Mouse (Mus musculus) heart, embryonic 10.5 days (tissue): ENCODE results near the gene Sept7. TPM values are rescaled to one million over a fixed set of nuclear protein-coding genes. Genes with fewer than 3 reads are reported as not detected.
A peak's percentile ranks its signal among the peaks of the same experiment; 100 is the strongest.

Experiments used
- DNase-seq: peaks from one replicate; pipeline ENCODE4 v3.0.0-alpha.2; 2017; ENCODE audit warnings: low spot score
- H3K27ac ChIP-seq: fragments of 300-500 bp; sonication (generic); 2 replicates; pipeline ENCODE4 v1.5.1; 2016; ENCODE audit warnings: mild to moderate bottlenecking
- H3K27me3 ChIP-seq: fragments of 300-500 bp; sonication (generic); 2 replicates; pipeline ENCODE4 v1.6.1; 2016; ENCODE audit warnings: mild to moderate bottlenecking; ENCODE audit not compliant: poor library complexity, insufficient read depth, severe bottlenecking
- H3K36me3 ChIP-seq: fragments of 300-500 bp; sonication (generic); 2 replicates; pipeline ENCODE4 v1.6.1; 2016; ENCODE audit warnings: mild to moderate bottlenecking, moderate library complexity
- H3K4me1 ChIP-seq: fragments of 300-500 bp; sonication (generic); 2 replicates; pipeline ENCODE4 v1.6.1; 2016; ENCODE audit warnings: mild to moderate bottlenecking
- H3K4me3 ChIP-seq: fragments of 300-500 bp; sonication (generic); 2 replicates; pipeline ENCODE4 v1.5.1; 2016; ENCODE audit warnings: mild to moderate bottlenecking, moderate library complexity
- H3K9me3 ChIP-seq: fragments of 300-500 bp; sonication (generic); 2 replicates; pipeline ENCODE4 v1.6.1; 2016; ENCODE audit warnings: mild to moderate bottlenecking, moderate library complexity
- WGBS: fragments of 180-500 bp; shearing (Covaris S2); methylation state at CpG from one replicate; pipeline ENCODE4 v1.1.7; 2016; 5-methylcytosine and 5-hydroxymethylcytosine counted together
- polyA plus RNA-seq: library from polyadenylated mRNA; unstranded; fragments of >200 nt; fragmentation: Nextera tagmentation; extraction: Ambion mirVana; gene quantifications from 2 replicates; pipeline ENCODE4 v1.2.1, GENCODE M21; 2016

The Sept7 gene
- polyA plus RNA-seq, 1 experiment from 2014 or later = 291 TPM

GRCm38 (mm10) chr9:25242266-25242665 is 10.0 kb upstream of the Sept7 start:
- Histone ChIP-seq H3K4me3 (no peak overlapping the region), H3K27me3 (no peaks in the 10 kb centered on the region), H3K4me1 (peaks cover 7% of the 10 kb centered on the region), H3K9me3 (no peaks in the 10 kb centered on the region), H3K36me3 (no peaks in the 10 kb centered on the region), H3K27ac (no peak overlapping the region)
- 87% methylated on average over 3 of the region's 3 CpGs for WGBS
- DNase-seq = no peak

DNA sequence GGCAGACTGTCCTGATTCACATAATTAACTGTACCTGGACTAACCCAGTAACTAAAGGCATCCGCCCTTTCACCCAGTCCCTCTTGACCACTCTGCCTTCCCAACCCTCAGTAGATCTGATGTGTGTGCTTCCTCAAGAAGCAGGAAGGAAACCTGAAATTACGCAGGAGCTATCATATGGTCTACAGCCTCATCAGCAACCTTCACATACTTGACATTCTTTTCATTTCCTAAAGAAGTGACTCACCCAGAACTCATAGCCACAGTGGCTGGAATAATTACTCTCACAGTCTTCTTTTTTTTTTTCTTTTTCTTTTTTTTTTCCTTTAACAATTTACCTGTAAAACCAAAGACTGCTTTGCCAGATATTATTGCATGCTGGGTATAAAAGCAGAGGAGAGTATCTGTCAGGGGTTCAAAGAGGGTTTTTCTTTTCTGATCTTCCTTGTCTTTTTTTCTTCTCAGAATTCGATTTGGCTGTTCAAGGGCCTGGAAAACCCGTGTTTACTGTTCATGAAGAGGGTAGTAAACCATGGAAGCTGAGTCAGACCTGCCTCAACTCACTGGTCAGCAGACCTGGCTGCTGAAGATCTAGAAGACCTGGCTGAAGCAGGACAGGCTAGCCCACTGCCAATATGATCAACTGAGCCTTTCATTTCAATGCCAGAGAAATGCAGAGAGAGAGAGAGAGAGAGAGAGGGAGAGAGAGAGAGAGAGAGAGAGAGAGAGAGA is 8.1 kb upstream of the Sept7 start:
- Histone ChIP-seq H3K36me3 (no peaks in the 10 kb centered on the region), H3K27ac (peak overlapping the region; percentile 44; the same call in 1 of the 2 replicates), H3K4me3 (no peak overlapping the region), H3K4me1 (peaks cover 7% of the 10 kb centered on the region), H3K27me3 (no peaks in the 10 kb centered on the region), H3K9me3 (no peaks in the 10 kb centered on the region)
- DNase-seq = no peak
- 47% methylated on average over 4 of the region's 4 CpGs for WGBS

- no peaks in the 10 kb centered on the region for H3K27me3 ChIP-seq
- no peak overlapping the region for H3K27ac ChIP-seq
- WGBS = 83% methylated on average over 4 of the region's 4 CpGs
- peaks cover 7% of the 10 kb centered on the region for H3K4me1 ChIP-seq
- no peaks in the 10 kb centered on the region for H3K9me3 ChIP-seq
- H3K36me3 ChIP-seq = no peaks in the 10 kb centered on the region
- DNase-seq = no peak
- H3K4me3 ChIP-seq = no peak overlapping the region
These were observed 7.1 kb upstream of the Sept7 start for GRCm38 (mm10) chr9:25245125-25245524.

- no peak overlapping the region for H3K27ac ChIP-seq
- H3K4me3 ChIP-seq = no peak overlapping the region
- H3K36me3 ChIP-seq = no peaks in the 10 kb centered on the region
- no peak for DNase-seq
- peaks cover 10% of the 10 kb centered on the region for H3K4me1 ChIP-seq
- no peaks in the 10 kb centered on the region for H3K27me3 ChIP-seq
- WGBS = 82% methylated on average over 3 of the region's 3 CpGs
- no peaks in the 10 kb centered on the region for H3K9me3 ChIP-seq
These were observed 5.7 kb upstream of the Sept7 start for GRCm38 (mm10) chr9:25246508-25246907.

GRCm38 (mm10) chr9:25251174-25251573 is 1.1 kb upstream of the Sept7 start:
- H3K4me3 ChIP-seq = peak overlapping the region; percentile 100
- peaks cover 20% of the 10 kb centered on the region for H3K4me1 ChIP-seq
- H3K27ac ChIP-seq = peak overlapping the region; percentile 99
- H3K27me3 ChIP-seq = no peaks in the 10 kb centered on the region
- no peak for DNase-seq
- WGBS = 12% methylated on average over 6 of the region's 6 CpGs
- no peaks in the 10 kb centered on the region for H3K9me3 ChIP-seq
- H3K36me3 ChIP-seq = no peaks in the 10 kb centered on the region

DNA sequence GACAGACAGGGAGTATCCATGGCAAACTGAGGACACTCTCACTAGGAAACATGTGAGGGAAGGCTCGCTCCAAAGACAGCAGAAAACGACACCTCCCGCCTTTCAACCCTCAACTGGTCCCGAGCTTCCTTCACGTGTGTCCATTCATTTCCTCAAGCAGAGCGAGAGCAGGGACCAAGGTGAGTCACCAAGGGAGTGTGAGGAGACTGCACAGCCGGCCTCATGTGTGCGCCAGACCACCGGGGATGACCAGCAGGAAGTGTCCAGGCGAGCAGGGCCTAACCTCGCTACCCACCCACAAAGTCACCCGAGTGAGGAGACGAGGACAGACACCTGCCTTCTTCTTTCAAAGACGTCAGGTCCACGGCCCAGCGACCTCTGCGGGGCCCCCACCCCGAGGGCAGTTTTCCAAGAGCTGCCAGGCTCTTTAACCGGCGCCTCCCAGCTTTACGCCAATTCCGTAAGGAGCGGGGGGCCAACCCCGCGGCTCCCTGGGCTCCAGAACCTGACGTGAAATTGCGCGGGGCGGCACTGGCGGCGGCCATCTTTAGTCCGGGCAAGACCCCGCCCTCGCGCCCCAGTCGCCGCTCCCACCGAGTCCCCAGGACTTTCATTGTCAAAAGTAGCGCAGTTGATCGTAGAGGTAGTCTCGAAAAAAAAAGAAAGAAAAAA is 492 bp upstream of the Sept7 start:
- peak overlapping the region; percentile 99 for H3K27ac ChIP-seq
- peak; percentile 95 for DNase-seq
- H3K9me3 ChIP-seq = no peaks in the 10 kb centered on the region
- under 1% methylated on average over 41 of the region's 41 CpGs for WGBS
- H3K36me3 ChIP-seq = no peaks in the 10 kb centered on the region
- no peaks in the 10 kb centered on the region for H3K27me3 ChIP-seq
- peaks cover 20% of the 10 kb centered on the region for H3K4me1 ChIP-seq
- peak overlapping the region; percentile 100 for H3K4me3 ChIP-seq

- no peaks in the 10 kb centered on the region for H3K27me3 ChIP-seq
- H3K4me3 ChIP-seq = peak overlapping the region; percentile 100
- under 1% methylated on average over 77 of the region's 78 CpGs for WGBS
- DNase-seq = peak; percentile 87
- H3K27ac ChIP-seq = peak overlapping the region; percentile 99
- peaks cover 20% of the 10 kb centered on the region for H3K4me1 ChIP-seq
- H3K9me3 ChIP-seq = no peaks in the 10 kb centered on the region
- H3K36me3 ChIP-seq = no peaks in the 10 kb centered on the region
These were observed 679 bp downstream of the Sept7 start for GRCm38 (mm10) chr9:25252759-25253477.

DNA sequence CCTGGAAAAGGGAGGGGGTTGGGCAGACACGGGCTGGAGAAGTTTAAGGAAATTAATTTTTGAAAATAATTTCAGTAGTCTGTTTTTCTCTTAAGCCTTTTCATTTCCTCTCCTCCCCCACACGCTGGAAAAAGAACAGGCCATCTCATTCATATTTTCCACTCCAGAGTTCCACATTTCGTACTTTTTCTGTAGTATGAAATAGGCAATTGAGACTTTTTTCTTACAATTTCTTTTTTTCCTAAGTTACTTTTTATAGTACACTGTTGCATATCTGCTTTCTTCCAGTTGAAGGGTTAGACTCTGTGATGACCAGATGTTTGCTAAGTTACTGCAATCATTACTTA is 1.2 kb downstream of the Sept7 start:
- Histone ChIP-seq H3K27me3 (no peaks in the 10 kb centered on the region), H3K4me1 (peaks cover 20% of the 10 kb centered on the region), H3K4me3 (peak overlapping the region; percentile 100), H3K27ac (peak overlapping the region; percentile 99), H3K36me3 (no peaks in the 10 kb centered on the region), H3K9me3 (no peaks in the 10 kb centered on the region)
- DNase-seq = no peak
- WGBS = 12% methylated on average over 3 of the region's 3 CpGs

- Histone ChIP-seq H3K4me3 (no peak overlapping the region), H3K27me3 (no peaks in the 10 kb centered on the region), H3K36me3 (peaks cover 8% of the 10 kb centered on the region; the same call in 1 of the 2 replicates), H3K9me3 (no peaks in the 10 kb centered on the region), H3K4me1 (no peaks in the 10 kb centered on the region), H3K27ac (no peak overlapping the region)
- DNase-seq = no peak
- 84% methylated on average over 3 of the region's 3 CpGs for WGBS
These were observed 8.2 kb downstream of the Sept7 start for GRCm38 (mm10) chr9:25260411-25260810.

GRCm38 (mm10) chr9:25260979-25261378 is 8.7 kb downstream of the Sept7 start:
- no peak overlapping the region for H3K4me3 ChIP-seq
- no peaks in the 10 kb centered on the region for H3K4me1 ChIP-seq
- no peak overlapping the region for H3K27ac ChIP-seq
- H3K27me3 ChIP-seq = no peaks in the 10 kb centered on the region
- no peak for DNase-seq
- no peaks in the 10 kb centered on the region for H3K9me3 ChIP-seq
- peaks cover 11% of the 10 kb centered on the region; the same call in 1 of the 2 replicates for H3K36me3 ChIP-seq

GRCm38 (mm10) chr9:25262087-25262486 is 9.8 kb downstream of the Sept7 start:
- Histone ChIP-seq H3K4me3 (no peak overlapping the region), H3K9me3 (no peaks in the 10 kb centered on the region), H3K4me1 (no peaks in the 10 kb centered on the region), H3K36me3 (peaks cover 21% of the 10 kb centered on the region), H3K27me3 (no peaks in the 10 kb centered on the region), H3K27ac (no peak overlapping the region)
- no peak for DNase-seq
- WGBS = 96% methylated on average over 1 of the region's 1 CpGs

- 90% methylated on average over 4 of the region's 4 CpGs for WGBS
- no peak for DNase-seq
- Histone ChIP-seq H3K27ac (no peak overlapping the region), H3K36me3 (peaks cover 36% of the 10 kb centered on the region), H3K4me1 (no peaks in the 10 kb centered on the region), H3K27me3 (no peaks in the 10 kb centered on the region), H3K9me3 (no peaks in the 10 kb centered on the region), H3K4me3 (no peak overlapping the region)
These were observed 13.6 kb downstream of the Sept7 start for GRCm38 (mm10) chr9:25265795-25266194.

- 88% methylated on average over 3 of the region's 3 CpGs for WGBS
- no peak for DNase-seq
- no peaks in the 10 kb centered on the region for H3K9me3 ChIP-seq
- H3K27ac ChIP-seq = no peak overlapping the region
- H3K4me1 ChIP-seq = no peaks in the 10 kb centered on the region
- no peaks in the 10 kb centered on the region for H3K27me3 ChIP-seq
- H3K4me3 ChIP-seq = no peak overlapping the region
- peaks cover 43% of the 10 kb centered on the region for H3K36me3 ChIP-seq
These were observed 14.9 kb downstream of the Sept7 start for GRCm38 (mm10) chr9:25267133-25267532.
